Mouse (Mus musculus) midbrain, embryonic 14.5 days (tissue): Measurements from ENCODE around the gene Wdr82. TPM values are rescaled to one million over a fixed set of nuclear protein-coding genes. Genes with fewer than 3 reads are reported as not detected.
A peak's percentile ranks its signal among the peaks of the same experiment; 100 is the strongest.

ENCODE experiments used
- ATAC-seq: fragments of 200-750 bp; cut with Nextera tagmentation; 2 replicates; pipeline ENCODE4 v1.8.0; 2017; ENCODE audit warnings: moderate number of reproducible peaks, moderate library complexity; ENCODE audit not compliant: low FRiP score, low TSS enrichment
- DNase-seq: peaks from one replicate; pipeline ENCODE4 v3.0.0-alpha.2; 2015
- H3K27ac ChIP-seq: fragments of 300-500 bp; sonication (generic); replicated peaks from 2 replicates; pipeline ENCODE4 v1.5.1; 2014; ENCODE audit warnings: mild to moderate bottlenecking, low read depth, low read length, moderate library complexity
- H3K27me3 ChIP-seq: fragments of 300-500 bp; sonication (generic); 2 replicates; pipeline ENCODE4 v1.6.1; 2014; ENCODE audit warnings: low read length, control low read depth, mixed read lengths; ENCODE audit not compliant: control insufficient read depth, insufficient read depth
- H3K36me3 ChIP-seq: fragments of 300-500 bp; sonication (generic); 2 replicates; pipeline ENCODE4 v1.6.1; 2014; ENCODE audit warnings: low read length, control low read depth; ENCODE audit not compliant: control insufficient read depth, insufficient read depth
- H3K4me1 ChIP-seq: fragments of 300-500 bp; sonication (generic); 2 replicates; pipeline ENCODE4 v1.6.1; 2014; ENCODE audit warnings: mild to moderate bottlenecking, antibody characterized with exemption, low read length, control low read depth; ENCODE audit not compliant: control insufficient read depth, insufficient read depth
- H3K4me2 ChIP-seq: fragments of 300-500 bp; sonication (generic); 2 replicates; pipeline ENCODE4 v1.6.1; 2014; ENCODE audit warnings: mild to moderate bottlenecking, low read length, moderate library complexity
- H3K4me3 ChIP-seq: fragments of 300-500 bp; sonication (generic); replicated peaks from 2 replicates; pipeline ENCODE4 v1.5.1; 2014; ENCODE audit warnings: low read depth, low read length
- H3K9ac ChIP-seq: fragments of 300-500 bp; sonication (generic); replicated peaks from 2 replicates; pipeline ENCODE4 v1.6.1; 2014; ENCODE audit warnings: mild to moderate bottlenecking, low read length, moderate library complexity
- H3K9me3 ChIP-seq: fragments of 300-500 bp; sonication (generic); 2 replicates; pipeline ENCODE4 v1.6.1; 2016; ENCODE audit warnings: low read length, control low read depth, mixed read lengths; ENCODE audit not compliant: control insufficient read depth
- WGBS: fragments of 180-500 bp; shearing (Covaris S2); extraction: QIAGEN DNeasy Blood & Tissue Kit; methylation state at CpG from one replicate; pipeline ENCODE4 v1.1.7; 2014; 5-methylcytosine and 5-hydroxymethylcytosine counted together
- polyA plus RNA-seq: library from polyadenylated mRNA; unstranded; fragments of >200 nt; fragmentation: Nextera tagmentation; extraction: Ambion mirVana; gene quantifications from 2 replicates; pipeline ENCODE4 v1.2.1, GENCODE M21; 2014

Gene Wdr82
- polyA plus RNA-seq, 1 experiment from 2014 or later = 54.0 TPM

- Histone ChIP-seq H3K9ac (no peak overlapping the region), H3K4me2 (no peak overlapping the region), H3K4me3 (no peak overlapping the region), H3K27ac (no peak overlapping the region), H3K9me3 (no peaks in the 10 kb centered on the region), H3K36me3 (peaks cover 34% of the 10 kb centered on the region), H3K4me1 (peaks cover 6% of the 10 kb centered on the region), H3K27me3 (no peaks in the 10 kb centered on the region)
- 83% methylated on average over 6 of the region's 6 CpGs for whole genome bisulfite sequencing
- ATAC-seq = no peak
- DNase-seq = no peak
Measured at GRCm38 (mm10) chr9:106215341-106216125, 44.8 kb downstream of the Wdr82 start.

- DNase-seq (no peak), ATAC-seq (no peak)
- Histone ChIP-seq H3K27me3 (no peaks in the 10 kb centered on the region), H3K4me3 (no peak overlapping the region), H3K9me3 (no peaks in the 10 kb centered on the region), H3K27ac (no peak overlapping the region), H3K36me3 (peaks cover 34% of the 10 kb centered on the region), H3K4me1 (no peaks in the 10 kb centered on the region), H3K9ac (no peak overlapping the region), H3K4me2 (no peak overlapping the region)
- 87% methylated on average over 7 of the region's 7 CpGs for WGBS
Measured at GRCm38 (mm10) chr9:106216971-106217370, 46.2 kb downstream of the Wdr82 start.

GRCm38 (mm10) chr9:106220894-106221523 lies 50.3 kb downstream of the Wdr82 start:
- DNase-seq = no peak
- 72% methylated on average over 8 of the region's 8 CpGs for WGBS

DNA sequence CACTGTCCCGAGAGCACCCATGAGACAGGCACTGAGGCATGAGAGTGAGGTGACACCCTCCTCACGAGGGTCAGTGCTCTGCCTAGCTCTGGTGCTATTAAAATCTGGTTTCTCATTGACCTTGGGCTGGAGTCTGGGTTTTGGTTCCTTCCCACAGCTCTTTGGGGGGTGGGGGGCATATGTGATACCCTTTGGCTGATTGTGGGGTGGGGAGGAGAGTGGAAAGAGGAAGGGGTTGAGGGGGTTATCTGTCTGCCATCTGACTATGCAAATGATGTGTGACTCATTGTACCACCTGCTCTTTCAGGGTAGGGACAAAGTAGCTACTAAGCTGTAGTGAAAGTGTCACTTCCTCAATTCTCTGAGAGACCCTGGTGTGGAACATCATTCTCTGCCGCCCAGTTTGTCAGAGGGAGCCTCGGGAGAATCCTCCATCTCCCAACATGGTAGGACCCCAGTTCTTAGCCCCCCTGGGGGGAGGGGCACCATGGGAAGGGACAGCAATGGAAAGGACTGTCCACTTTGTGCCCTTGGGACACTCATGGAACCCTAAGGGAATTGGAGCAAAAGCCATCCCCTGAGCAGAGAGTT lies 51.6 kb downstream of the Wdr82 start, which contains the start of gene Tlr9:
Gene Tlr9, plus strand, starts transcription at position 338 of the 591 bp plus-strand sequence.
- DNase-seq (no peak), ATAC-seq (no peak)
- Histone ChIP-seq H3K4me2 (no peak within 1 kb of the TSS), H3K9me3 (no peaks in the 10 kb centered on the region), H3K4me1 (peaks cover 4% of the 10 kb centered on the region; the same call in 1 of the 2 replicates), H3K9ac (no peak within 1 kb of the TSS), H3K27ac (no peak within 1 kb of the TSS), H3K36me3 (no peaks in the 10 kb centered on the region), H3K4me3 (no peak within 1 kb of the TSS), H3K27me3 (peaks cover 8% of the 10 kb centered on the region; the same call in 1 of the 2 replicates)
- WGBS = 83% methylated on average over 4 of the region's 4 CpGs

More at GRCm38 (mm10) chr9:106220894-106221523, 50.3 kb downstream of the Wdr82 start:
- Histone ChIP-seq H3K4me1 (peaks cover 3% of the 10 kb centered on the region; the same call in 1 of the 2 replicates), H3K9ac (no peak overlapping the region), H3K9me3 (no peaks in the 10 kb centered on the region), H3K36me3 (no peaks in the 10 kb centered on the region), H3K4me2 (no peak overlapping the region), H3K4me3 (no peak overlapping the region), H3K27ac (no peak overlapping the region), H3K27me3 (peaks cover 8% of the 10 kb centered on the region; the same call in 1 of the 2 replicates)
- no peak for ATAC-seq

DNA sequence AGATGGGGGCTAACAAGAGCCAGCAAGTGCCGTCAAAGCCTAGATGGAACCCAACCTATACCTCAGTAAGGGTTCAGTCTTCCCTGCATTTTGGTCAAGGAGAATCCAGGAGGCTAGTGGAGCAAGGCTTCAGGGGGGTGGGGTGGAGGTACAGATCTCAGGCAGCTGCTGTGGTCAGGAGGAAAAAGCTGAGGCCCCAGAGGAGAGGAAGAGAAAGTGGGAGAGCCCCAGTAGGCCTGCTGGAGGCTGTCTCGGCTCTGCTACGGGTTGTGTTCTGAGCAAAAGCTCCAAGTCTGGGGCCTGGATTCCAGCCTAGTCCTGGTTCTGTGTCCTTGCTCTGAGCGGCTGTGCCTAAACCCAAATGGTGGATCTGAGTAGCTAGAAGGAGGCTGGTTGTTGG lies 52.3 kb downstream of the Wdr82 start:
- peaks cover 4% of the 10 kb centered on the region; the same call in 1 of the 2 replicates for H3K4me1 ChIP-seq
- H3K4me2 ChIP-seq = no peak overlapping the region
- no peak overlapping the region for H3K9ac ChIP-seq
- ATAC-seq (no peak), DNase-seq (no peak)
- H3K4me3 ChIP-seq = no peak overlapping the region
- no peaks in the 10 kb centered on the region for H3K36me3 ChIP-seq
- no peak overlapping the region for H3K27ac ChIP-seq
- H3K27me3 ChIP-seq = peaks cover 8% of the 10 kb centered on the region; the same call in 1 of the 2 replicates
- WGBS = 94% methylated on average over 4 of the region's 4 CpGs
- no peaks in the 10 kb centered on the region for H3K9me3 ChIP-seq

GRCm38 (mm10) chr9:106225469-106226150 lies 54.9 kb downstream of the Wdr82 start:
- no peak for ATAC-seq
- H3K36me3 ChIP-seq = no peaks in the 10 kb centered on the region
- 58% methylated on average over 24 of the region's 24 CpGs for WGBS
- H3K4me3 ChIP-seq = peak overlapping the region; percentile 36
- H3K27me3 ChIP-seq = peaks cover 8% of the 10 kb centered on the region; the same call in 1 of the 2 replicates
- H3K4me2 ChIP-seq = peak overlapping the region; percentile 69
- no peaks in the 10 kb centered on the region for H3K9me3 ChIP-seq
- peak overlapping the region; percentile 45 for H3K27ac ChIP-seq
- H3K9ac ChIP-seq = peak overlapping the region; percentile 61
- DNase-seq = no peak
- peaks cover 4% of the 10 kb centered on the region; the same call in 1 of the 2 replicates for H3K4me1 ChIP-seq

GRCm38 (mm10) chr9:106226151-106226682 lies 55.5 kb downstream of the Wdr82 start:
- H3K9me3 ChIP-seq = no peaks in the 10 kb centered on the region
- WGBS = 7% methylated on average over 34 of the region's 34 CpGs
- H3K27me3 ChIP-seq = peaks cover 8% of the 10 kb centered on the region; the same call in 1 of the 2 replicates
- peak; percentile 43; the same call in 1 of the 2 replicates for ATAC-seq
- H3K4me1 ChIP-seq = peaks cover 4% of the 10 kb centered on the region; the same call in 1 of the 2 replicates
- peak; percentile 75 for DNase-seq
- peak overlapping the region; percentile 45 for H3K27ac ChIP-seq
- H3K9ac ChIP-seq = peak overlapping the region; percentile 61
- H3K36me3 ChIP-seq = no peaks in the 10 kb centered on the region
- peak overlapping the region; percentile 69 for H3K4me2 ChIP-seq
- peak overlapping the region; percentile 36 for H3K4me3 ChIP-seq
